Mouse (Mus musculus) heart, embryonic 16.5 days (tissue): Measurements from ENCODE around the gene Agbl5. TPM values are rescaled to one million over a fixed set of nuclear protein-coding genes. Genes with fewer than 3 reads are reported as not detected.
A peak's percentile ranks its signal among the peaks of the same experiment; 100 is the strongest.
"Not testable (repeated sequence)": the region's sequence is repeated elsewhere in the genome, so short reads cannot be mapped to it uniquely, and the experiment has no call there.

Source experiments
- ATAC-seq: fragments of 200-750 bp; cut with Nextera tagmentation; replicated peaks from 2 replicates; pipeline ENCODE4 v1.8.0; 2017; ENCODE audit warnings: moderate number of reproducible peaks; ENCODE audit not compliant: insufficient read depth, low FRiP score; ENCODE audit errors: extremely low read depth
- H3K27ac ChIP-seq: fragments of 300-500 bp; sonication (generic); 2 replicates; pipeline ENCODE4 v1.5.1; 2014; ENCODE audit warnings: mild to moderate bottlenecking, low read length, control low read depth, moderate library complexity
- H3K27me3 ChIP-seq: fragments of 300-500 bp; sonication (generic); 2 replicates; pipeline ENCODE4 v1.6.1; 2014; ENCODE audit warnings: low read length, mixed read lengths; ENCODE audit not compliant: control insufficient read depth, insufficient read depth
- H3K36me3 ChIP-seq: fragments of 300-500 bp; sonication (generic); 2 replicates; pipeline ENCODE4 v1.6.1; 2014; ENCODE audit not compliant: control insufficient read depth, insufficient read depth
- H3K4me1 ChIP-seq: fragments of 300-500 bp; sonication (generic); 2 replicates; pipeline ENCODE4 v1.6.1; 2014; ENCODE audit warnings: low read length, mixed read lengths; ENCODE audit not compliant: control insufficient read depth, insufficient read depth
- H3K4me2 ChIP-seq: fragments of 300-500 bp; sonication (generic); 2 replicates; pipeline ENCODE4 v1.6.1; 2014; ENCODE audit warnings: low read depth, mild to moderate bottlenecking, control low read depth, low read length
- H3K4me3 ChIP-seq: fragments of 300-500 bp; sonication (generic); 2 replicates; pipeline ENCODE4 v1.5.1; 2014; ENCODE audit warnings: mild to moderate bottlenecking, control low read depth, low read length
- H3K9ac ChIP-seq: fragments of 300-500 bp; sonication (generic); 2 replicates; pipeline ENCODE4 v1.6.1; 2014; ENCODE audit warnings: low read length, control low read depth
- H3K9me3 ChIP-seq: fragments of 300-500 bp; sonication (generic); replicated peaks from 2 replicates; pipeline ENCODE4 v1.6.1; 2016; ENCODE audit warnings: low read length; ENCODE audit not compliant: control insufficient read depth
- WGBS: fragments of 180-500 bp; shearing (Covaris S2); extraction: QIAGEN DNeasy Blood & Tissue Kit; methylation state at CpG from one replicate; pipeline ENCODE4 v1.1.7; 2014; 5-methylcytosine and 5-hydroxymethylcytosine counted together
- polyA plus RNA-seq: library from polyadenylated mRNA; unstranded; fragments of >200 nt; fragmentation: Nextera tagmentation; extraction: Ambion mirVana; gene quantifications from 2 replicates; pipeline ENCODE4 v1.2.1, GENCODE M21; 2015

Gene Agbl5
- polyA plus RNA-seq, 1 experiment from 2014 or later, result 10.8 TPM

- Histone ChIP-seq H3K4me3 (no peak overlapping the region), H3K27me3 (no peaks in the 10 kb centered on the region), H3K9ac (no peak overlapping the region), H3K4me2 (no peak overlapping the region), H3K9me3 (no peaks in the 10 kb centered on the region), H3K4me1 (no peaks in the 10 kb centered on the region), H3K36me3 (peaks cover 28% of the 10 kb centered on the region), H3K27ac (no peak overlapping the region)
- WGBS, result 71% methylated on average over 5 of the region's 5 CpGs
- ATAC-seq, result no peak
Observed at GRCm38 (mm10) chr5:30879347-30879943, 9.0 kb upstream of the Agbl5 start.

- not testable (repeated sequence) for H3K36me3 ChIP-seq, H3K4me1 ChIP-seq, H3K4me2 ChIP-seq, H3K27ac ChIP-seq, H3K27me3 ChIP-seq, H3K9ac ChIP-seq, ATAC-seq, H3K4me3 ChIP-seq, H3K9me3 ChIP-seq
- WGBS, result 72% methylated on average over 4 of the region's 4 CpGs
Observed at GRCm38 (mm10) chr5:30881839-30882238, 6.7 kb upstream of the Agbl5 start.

- Histone ChIP-seq H3K4me2 (peak overlapping the region; percentile 84; the same call in 1 of the 2 replicates), H3K4me3 (no peak overlapping the region)
Observed at GRCm38 (mm10) chr5:30886209-30886608, 2.3 kb upstream of the Agbl5 start.

GRCm38 (mm10) chr5:30886731-30887130 lies 1.8 kb upstream of the Agbl5 start:
- Histone ChIP-seq H3K9ac (peak overlapping the region; percentile 88), H3K4me2 (peak overlapping the region; percentile 84), H3K9me3 (no peaks in the 10 kb centered on the region), H3K36me3 (peaks cover 8% of the 10 kb centered on the region), H3K4me3 (peak overlapping the region; percentile 86), H3K27me3 (no peaks in the 10 kb centered on the region), H3K27ac (peak overlapping the region; percentile 91), H3K4me1 (peaks cover 16% of the 10 kb centered on the region)
- ATAC-seq, result no peak
- WGBS, result 31% methylated on average over 5 of the region's 5 CpGs

More at GRCm38 (mm10) chr5:30886209-30886608, 2.3 kb upstream of the Agbl5 start:
- H3K9me3 ChIP-seq, result no peaks in the 10 kb centered on the region
- no peaks in the 10 kb centered on the region for H3K27me3 ChIP-seq
- no peak overlapping the region for H3K27ac ChIP-seq
- no peak overlapping the region for H3K9ac ChIP-seq
- H3K4me1 ChIP-seq, result peaks cover 16% of the 10 kb centered on the region
- H3K36me3 ChIP-seq, result peaks cover 2% of the 10 kb centered on the region; the same call in 1 of the 2 replicates
- ATAC-seq, result no peak
- 36% methylated on average over 4 of the region's 4 CpGs for WGBS

GRCm38 (mm10) chr5:30887331-30887761 lies 1.1 kb upstream of the Agbl5 start:
- peak; percentile 29 for ATAC-seq
- under 1% methylated on average over 19 of the region's 19 CpGs for WGBS
- H3K9me3 ChIP-seq, result no peaks in the 10 kb centered on the region
- H3K27me3 ChIP-seq, result no peaks in the 10 kb centered on the region
- peak overlapping the region; percentile 84 for H3K4me2 ChIP-seq
- H3K27ac ChIP-seq, result peak overlapping the region; percentile 91
- H3K9ac ChIP-seq, result peak overlapping the region; percentile 88
- peaks cover 14% of the 10 kb centered on the region for H3K36me3 ChIP-seq
- H3K4me1 ChIP-seq, result peaks cover 16% of the 10 kb centered on the region
- H3K4me3 ChIP-seq, result peak overlapping the region; percentile 86

- ATAC-seq, result peak; percentile 88
- Histone ChIP-seq H3K4me2 (peak overlapping the region; percentile 84), H3K9ac (peak overlapping the region; percentile 88), H3K36me3 (peaks cover 19% of the 10 kb centered on the region), H3K4me1 (peaks cover 16% of the 10 kb centered on the region), H3K4me3 (peak overlapping the region; percentile 86), H3K9me3 (no peaks in the 10 kb centered on the region), H3K27me3 (no peaks in the 10 kb centered on the region), H3K27ac (peak overlapping the region; percentile 91)
- 0% methylated on average over 28 of the region's 28 CpGs for WGBS
Observed at GRCm38 (mm10) chr5:30887858-30888336, 597 bp upstream of the Agbl5 start.

- H3K4me1 ChIP-seq, result peaks cover 16% of the 10 kb centered on the region
- under 1% methylated on average over 29 of the region's 42 CpGs for WGBS
Observed at GRCm38 (mm10) chr5:30889088-30889754, 727 bp downstream of the Agbl5 start.

GRCm38 (mm10) chr5:30890375-30890774 lies 1.9 kb downstream of the Agbl5 start:
- H3K36me3 ChIP-seq, result peaks cover 34% of the 10 kb centered on the region
- no peak for ATAC-seq
- H3K27ac ChIP-seq, result no peak overlapping the region
- no peak overlapping the region for H3K4me3 ChIP-seq
- H3K9ac ChIP-seq, result no peak overlapping the region
- H3K9me3 ChIP-seq, result no peaks in the 10 kb centered on the region
- H3K4me1 ChIP-seq, result peaks cover 16% of the 10 kb centered on the region
- peak overlapping the region; percentile 84 for H3K4me2 ChIP-seq
- 80% methylated on average over 7 of the region's 7 CpGs for WGBS
- no peaks in the 10 kb centered on the region for H3K27me3 ChIP-seq

More at GRCm38 (mm10) chr5:30889088-30889754, 727 bp downstream of the Agbl5 start:
- Histone ChIP-seq H3K9me3 (no peaks in the 10 kb centered on the region), H3K9ac (peak overlapping the region; percentile 91), H3K27me3 (no peaks in the 10 kb centered on the region), H3K4me2 (peak overlapping the region; percentile 84), H3K27ac (peak overlapping the region; percentile 91), H3K4me3 (peak overlapping the region; percentile 86), H3K36me3 (peaks cover 30% of the 10 kb centered on the region)
- ATAC-seq, result peak; percentile 20

- ATAC-seq, result no peak
- peaks cover 21% of the 10 kb centered on the region for H3K36me3 ChIP-seq
Observed at GRCm38 (mm10) chr5:30901860-30902259, 13.4 kb downstream of the Agbl5 start.

More at GRCm38 (mm10) chr5:30901860-30902259, 13.4 kb downstream of the Agbl5 start:
- Histone ChIP-seq H3K27ac (no peak overlapping the region), H3K9me3 (no peaks in the 10 kb centered on the region), H3K9ac (no peak overlapping the region), H3K4me2 (no peak overlapping the region), H3K4me3 (no peak overlapping the region), H3K27me3 (no peaks in the 10 kb centered on the region), H3K4me1 (peaks cover 18% of the 10 kb centered on the region)
- WGBS, result 89% methylated on average over 5 of the region's 5 CpGs
